Mouse (Mus musculus) erythroblast, embryonic 14.5 days (primary cell): ENCODE data around the gene Slc25a28.

ENCODE experiments used
- GATA1 ChIP-seq: IDR thresholded peaks from 2 replicates; pipeline ENCODE4 v1.6.1; 2012; ENCODE audit warnings: low read length, inconsistent platforms, mixed read lengths
- TAL1 ChIP-seq: IDR thresholded peaks from 3 replicates; pipeline ENCODE4 v1.6.1; 2012; ENCODE audit warnings: low read length, inconsistent platforms, mixed read lengths

DNA sequence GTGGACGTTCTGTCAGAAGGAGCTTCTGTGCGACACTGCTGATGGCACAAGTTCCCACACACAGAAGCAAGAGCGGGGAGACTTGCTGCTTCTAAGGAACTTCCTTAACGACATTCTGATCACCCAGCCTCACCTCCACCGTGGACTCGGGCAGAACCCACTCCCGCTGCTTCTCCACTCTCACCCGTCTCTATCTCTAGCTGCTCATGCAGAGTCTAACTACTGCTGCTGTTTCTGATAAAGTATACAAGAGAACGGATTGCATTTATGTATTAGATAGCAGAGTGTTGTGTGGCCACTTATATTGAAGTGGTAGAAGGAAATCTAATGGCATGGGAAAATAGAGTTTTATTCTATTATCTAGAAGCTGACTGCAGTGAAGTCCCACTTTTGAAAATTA, 13.9 kb downstream of the Slc25a28 start:
- TF ChIP-seq GATA1 (no peak), TAL1 (no peak)
